Mouse (Mus musculus) cortical plate, adult 2 months (tissue): ENCODE measurements at regions not wholly inside any gene's neighbourhood (a gene's known extent, or its start where the extent isn't known, plus 50 kb on each side); places are given as distances from the start of the nearest gene placed in this dataset.

ENCODE experiments used
- CTCF ChIP-seq: fragments of 200-500 bp; IDR thresholded peaks from 2 replicates; pipeline ENCODE4 v1.5.1; 2011; ENCODE audit warnings: mild to moderate bottlenecking, control low read depth, low read length; ENCODE audit not compliant: insufficient read depth; ENCODE audit errors: extremely low read depth
- POLR2A ChIP-seq: fragments of 200-500 bp; IDR thresholded peaks from 2 replicates; pipeline ENCODE4 v1.6.1; 2011; ENCODE audit warnings: mild to moderate bottlenecking, low read length, control low read depth; ENCODE audit not compliant: insufficient read depth; ENCODE audit errors: extremely low read depth

DNA sequence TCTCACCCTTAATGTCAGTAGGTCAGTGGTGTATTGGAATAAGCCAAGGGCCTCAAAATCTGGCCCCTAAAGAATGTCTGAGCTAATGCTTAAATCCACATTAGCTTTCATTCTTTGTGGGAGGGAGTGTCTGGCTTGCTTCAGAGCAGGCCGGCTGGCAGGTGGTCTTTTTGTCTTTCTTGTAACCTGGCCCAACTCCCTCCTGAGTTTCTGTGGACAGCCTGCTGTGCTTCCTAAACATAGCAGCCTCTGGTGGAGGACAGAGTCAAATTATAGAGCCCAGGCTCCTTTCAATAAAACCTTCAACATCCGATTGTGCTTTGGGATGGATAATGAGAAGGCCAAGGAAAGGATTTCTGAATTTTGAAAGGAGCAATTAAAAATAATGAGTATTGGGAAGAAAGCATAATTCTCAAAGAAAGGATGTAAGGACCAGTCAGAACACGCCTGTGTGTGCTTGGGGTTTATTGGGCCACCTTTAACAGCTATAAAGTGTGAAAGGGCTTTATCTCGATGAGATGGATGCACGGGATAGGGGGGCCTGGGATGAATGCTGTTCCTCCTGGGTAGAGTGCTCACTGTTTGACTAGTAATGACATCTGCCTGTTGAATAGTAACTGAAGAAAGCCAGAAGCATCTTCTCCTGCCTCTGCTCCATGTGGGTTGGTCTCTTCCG, 554.2 kb downstream of the Dok5 start:
- TF ChIP-seq CTCF = no peak
- TF ChIP-seq POLR2A = no peak
